Mouse (Mus musculus): ENCODE measurements at regions not wholly inside any gene's neighbourhood (a gene's known extent, or its start where the extent isn't known, plus 50 kb on each side); places are given as distances from the start of the nearest gene placed in this dataset.

GRCm38 (mm10) chr12:79967491-79968255 is 145.1 kb downstream of the Zfp36l1 start:
- DNase-seq (ENCODE audit: low spot score) = no peak

DNA sequence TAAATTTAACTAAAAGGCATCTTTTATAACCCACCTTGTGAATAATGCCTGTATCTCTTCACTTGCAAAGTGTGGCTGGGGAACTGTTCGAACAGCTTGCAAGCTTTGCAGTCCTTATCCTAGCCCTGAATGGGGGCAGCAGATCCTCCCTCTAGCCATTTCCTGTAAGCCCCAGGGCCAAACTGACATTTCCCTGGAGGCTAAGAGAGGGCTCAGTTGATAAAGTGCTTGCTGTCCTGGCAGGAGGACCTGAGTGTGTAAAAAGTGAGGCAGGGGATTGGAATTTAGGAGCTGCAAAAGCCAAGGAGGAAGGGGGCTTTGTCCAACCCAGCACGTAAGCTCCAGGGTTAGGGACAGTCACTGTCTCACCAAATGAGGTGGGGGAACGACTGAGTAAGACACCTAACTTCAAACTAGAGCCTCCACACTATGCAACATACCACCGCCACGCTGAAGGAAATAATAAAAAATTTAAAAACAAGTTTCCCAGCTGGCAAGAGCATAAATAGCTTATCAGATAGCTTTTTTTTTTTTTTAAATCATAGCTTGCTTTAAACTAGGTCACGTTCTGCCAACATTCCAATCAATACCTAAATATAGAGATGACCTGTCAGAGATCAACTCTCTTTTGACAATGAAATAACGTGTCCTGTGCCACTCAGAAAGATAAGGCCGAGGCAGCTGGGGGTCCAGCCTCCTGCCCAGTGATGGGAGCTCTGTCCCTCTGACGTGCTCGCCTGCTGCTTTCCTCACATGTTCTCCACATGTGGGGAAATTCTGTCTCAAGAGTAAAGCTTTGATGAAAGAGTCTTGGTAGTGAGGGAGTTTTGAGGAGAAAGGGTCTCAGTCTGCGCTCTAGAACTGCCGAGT is 146.0 kb downstream of the Zfp36l1 start:
- peak; percentile 56 for DNase-seq (ENCODE audit: low spot score)

- no peak for DNase-seq (ENCODE audit: low spot score)
Observed at GRCm38 (mm10) chr12:79966289-79966615, 146.6 kb downstream of the Zfp36l1 start.

GRCm38 (mm10) chr12:79965471-79966288 is 147.1 kb downstream of the Zfp36l1 start:
- peak; percentile 33 for DNase-seq (ENCODE audit: low spot score)

DNA sequence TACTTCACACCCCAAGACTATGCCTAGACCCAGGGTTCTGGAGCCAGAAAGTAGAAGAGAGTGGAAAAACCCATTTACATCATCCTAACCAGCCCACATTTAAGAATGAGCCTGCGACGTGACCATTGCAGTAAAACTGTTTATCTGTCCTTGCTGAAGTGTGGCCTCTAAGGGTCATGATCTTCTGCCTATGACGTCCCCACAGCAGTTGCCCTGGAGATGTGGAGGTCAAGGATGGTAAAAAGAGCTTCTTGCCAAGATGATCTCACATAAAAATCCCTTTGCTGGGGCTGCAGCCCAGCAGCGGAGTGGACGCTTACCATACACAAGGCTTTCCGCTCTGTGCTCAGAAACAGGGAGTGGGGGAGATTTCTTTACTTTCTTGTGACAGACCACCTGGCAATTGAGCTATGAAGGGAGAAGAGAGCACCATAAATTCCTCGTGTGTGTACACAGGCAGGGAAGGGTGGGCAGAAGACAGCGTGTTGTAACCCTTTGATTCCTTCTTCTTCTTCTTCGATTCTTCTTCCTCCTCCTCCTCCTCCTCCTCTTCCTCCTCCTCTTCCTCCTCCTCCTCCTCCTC is 149.3 kb downstream of the Zfp36l1 start:
- peak; percentile 35 for DNase-seq (ENCODE audit: low spot score)

GRCm38 (mm10) chr12:79962649-79963236 is 150.1 kb downstream of the Zfp36l1 start:
- DNase-seq (ENCODE audit: low spot score) = no peak

DNA sequence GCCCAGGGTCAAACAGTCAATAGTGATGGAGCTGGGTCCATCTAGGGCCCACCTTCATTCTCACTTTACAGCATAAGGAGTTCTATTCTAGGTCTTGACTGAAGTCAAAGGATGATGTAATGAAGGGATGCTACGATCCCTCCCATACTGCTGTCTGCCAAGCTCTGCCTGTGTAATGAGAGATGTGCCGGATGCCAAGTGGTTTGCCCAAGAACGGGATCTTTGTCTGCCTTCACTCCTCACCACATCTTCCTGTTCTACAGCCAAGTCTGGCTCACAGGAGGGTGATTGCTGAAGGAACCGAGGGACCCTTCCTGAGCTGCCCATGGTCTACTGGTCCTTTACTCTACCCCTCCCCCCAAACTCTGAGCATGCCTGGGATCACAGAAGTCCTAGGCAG is 150.9 kb downstream of the Zfp36l1 start:
- no peak for DNase-seq (ENCODE audit: low spot score)

DNA sequence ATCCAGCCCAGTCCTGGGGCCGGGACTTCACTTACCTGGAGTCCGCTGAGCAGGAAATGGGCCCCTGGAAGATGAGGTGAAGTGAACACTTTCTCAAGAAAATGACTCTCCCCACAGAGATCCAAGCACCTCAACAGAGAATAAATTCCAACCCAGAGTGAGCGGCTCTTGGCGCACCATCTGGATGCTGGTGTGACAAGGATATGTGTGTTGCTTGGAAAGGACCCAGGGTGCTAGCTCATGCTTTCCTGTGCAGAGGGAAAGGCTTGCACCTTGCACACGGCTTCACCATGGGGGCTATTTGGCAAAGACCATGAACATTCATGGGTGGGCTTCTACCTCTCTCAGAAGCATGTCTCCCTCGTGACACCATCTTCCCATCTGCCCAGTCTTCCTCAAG is 151.7 kb downstream of the Zfp36l1 start:
- no peak for DNase-seq (ENCODE audit: low spot score)

DNA sequence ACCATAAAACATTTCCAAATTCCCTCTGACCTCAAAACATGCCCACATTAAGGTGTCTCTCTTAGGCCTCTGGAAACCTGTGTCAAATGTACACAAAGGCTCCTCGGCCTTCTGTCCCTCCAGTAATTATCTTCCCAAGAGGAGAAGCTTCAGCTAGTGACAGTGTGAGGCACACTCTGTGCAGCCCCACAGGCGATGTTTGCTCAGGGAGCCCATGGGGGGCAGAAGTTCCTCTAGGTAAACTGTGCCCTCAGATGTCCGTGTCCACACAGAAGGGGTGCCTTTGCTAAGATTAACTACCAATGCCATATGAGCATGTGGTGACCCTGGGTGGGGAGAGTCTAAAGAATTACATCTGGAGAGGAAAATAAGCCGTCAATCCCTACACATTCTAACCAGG is 152.4 kb downstream of the Zfp36l1 start:
- no peak for DNase-seq (ENCODE audit: low spot score)

GRCm38 (mm10) chr12:79959540-79960305 is 153.1 kb downstream of the Zfp36l1 start:
- DNase-seq (ENCODE audit: low spot score) = no peak

- DNase-seq (ENCODE audit: low spot score) = no peak
Observed at GRCm38 (mm10) chr12:79957211-79957610, 155.6 kb downstream of the Zfp36l1 start.

DNA sequence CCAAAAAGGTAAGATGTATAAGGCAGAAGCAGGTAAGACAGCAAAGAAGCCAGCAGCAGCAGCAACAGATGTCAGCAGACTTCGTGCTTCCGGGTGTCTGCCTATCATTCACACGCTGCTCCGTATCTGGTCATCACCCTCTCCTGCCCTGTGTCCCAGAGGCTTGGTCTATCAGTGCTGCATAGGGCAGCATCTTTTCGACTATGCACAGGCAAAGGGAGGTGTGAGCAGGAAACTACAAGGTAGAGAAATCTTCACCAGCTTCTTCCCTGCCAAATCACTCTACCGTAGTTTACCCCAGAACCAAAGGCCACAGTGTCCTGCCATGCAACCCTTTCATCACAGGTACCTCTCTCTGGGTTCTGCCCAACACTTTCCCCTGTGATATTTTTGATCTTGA is 156.5 kb downstream of the Zfp36l1 start:
- DNase-seq (ENCODE audit: low spot score) = no peak

DNA sequence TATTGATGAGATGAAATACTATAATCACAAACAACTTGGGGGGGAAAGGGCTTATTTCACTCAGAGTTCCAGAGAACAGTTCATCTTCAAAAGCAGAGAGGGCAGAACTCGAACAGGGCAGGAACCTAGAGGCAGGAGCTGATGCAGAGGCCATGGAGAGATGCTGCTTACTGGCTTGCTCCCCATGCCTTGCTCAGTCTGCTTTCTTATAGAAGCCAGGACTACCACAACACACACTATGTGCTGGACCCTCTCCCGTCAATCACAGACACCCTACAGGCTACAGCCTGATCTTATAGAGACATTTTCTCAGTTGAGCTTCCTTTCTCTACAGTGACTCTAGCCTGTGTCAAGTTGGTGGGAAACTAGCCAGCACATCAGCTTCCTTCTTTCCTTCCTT is 157.3 kb downstream of the Zfp36l1 start:
- DNase-seq (ENCODE audit: low spot score) = no peak

DNA sequence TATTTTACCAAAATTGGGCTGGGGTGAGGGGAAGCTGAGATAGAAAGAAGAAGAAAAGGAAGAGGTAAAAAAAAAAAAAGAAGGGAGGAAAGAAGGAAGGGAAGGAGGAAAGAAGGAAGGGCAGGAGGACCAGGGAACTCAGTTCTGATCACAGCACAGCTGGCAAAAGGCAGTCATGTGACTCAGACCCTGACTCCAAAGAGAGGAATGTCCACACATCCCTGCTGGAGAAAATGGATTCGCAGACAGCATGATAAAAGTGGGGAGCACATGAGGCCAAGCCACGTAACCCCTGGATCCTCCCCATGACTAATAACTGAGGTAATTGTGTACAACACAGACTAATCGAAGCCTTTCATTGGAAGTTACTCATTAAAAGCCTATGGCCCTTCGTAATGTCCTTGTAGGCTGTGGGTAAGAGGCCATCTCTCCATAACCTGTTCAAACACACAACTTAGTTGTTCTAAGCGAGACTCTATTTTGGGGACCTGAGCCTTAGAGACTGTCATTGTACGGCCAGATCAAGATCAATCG is 162.2 kb downstream of the Zfp36l1 start:
- DNase-seq (ENCODE audit: low spot score) = no peak

DNA sequence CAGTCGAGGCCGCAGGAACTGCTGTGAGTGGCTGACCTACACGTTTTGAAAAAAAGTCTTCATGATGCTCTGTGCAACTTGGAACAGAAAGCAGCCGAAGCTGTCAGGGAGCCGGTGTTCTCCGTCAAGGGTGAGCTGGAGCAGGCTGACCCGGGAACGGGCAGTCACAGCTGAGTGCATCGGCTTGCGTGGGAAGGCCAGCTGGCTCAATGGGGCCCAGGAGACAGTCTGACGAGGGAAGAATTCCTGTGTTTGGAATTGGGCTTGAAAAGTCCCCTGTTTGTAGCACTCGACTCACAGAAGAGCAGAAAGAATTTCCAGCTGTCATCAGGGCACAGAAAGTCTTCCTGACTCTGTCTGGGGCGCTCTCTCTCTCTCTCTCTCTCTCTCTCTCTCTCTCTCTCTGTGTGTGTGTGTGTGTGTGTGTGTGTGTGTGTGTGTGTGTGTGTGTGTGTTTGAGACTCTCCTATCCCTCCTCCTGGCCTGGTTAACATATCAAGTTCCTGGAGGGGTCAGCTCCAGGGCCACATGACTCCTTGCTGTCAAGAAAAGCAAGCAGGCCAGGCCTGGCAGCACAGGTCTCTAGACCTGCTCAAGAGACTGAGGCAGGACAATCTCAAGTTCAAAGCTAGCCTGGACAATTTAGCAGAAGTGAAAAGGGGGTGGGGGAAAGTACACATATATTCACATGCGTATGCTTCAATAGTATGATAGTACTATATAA is 163.6 kb downstream of the Zfp36l1 start:
- peak; percentile 83 for DNase-seq (ENCODE audit: low spot score)

DNA sequence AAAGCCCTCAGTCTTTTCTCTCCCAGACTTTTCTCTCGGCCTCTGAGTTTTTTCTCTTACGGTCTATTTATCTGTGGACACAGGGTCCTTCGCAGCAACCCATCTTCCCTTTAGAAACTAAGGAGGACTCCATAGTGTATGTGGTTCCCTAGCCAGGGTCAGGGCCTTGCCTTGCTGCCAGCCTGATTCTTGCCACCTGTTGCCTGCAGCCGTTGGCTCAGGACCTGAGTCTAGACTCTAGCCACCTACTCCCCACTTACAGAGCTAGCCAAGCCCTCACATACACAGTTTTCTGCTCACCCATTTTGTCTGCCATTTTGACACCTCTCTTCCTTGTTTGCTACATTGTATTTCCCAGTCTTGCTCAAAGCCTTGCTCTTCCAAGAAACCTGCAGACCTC is 165.2 kb downstream of the Zfp36l1 start:
- DNase-seq (ENCODE audit: low spot score) = no peak

- DNase-seq (ENCODE audit: low spot score) = no peak
Observed at GRCm38 (mm10) chr12:79946777-79947176, 166.0 kb downstream of the Zfp36l1 start.

DNA sequence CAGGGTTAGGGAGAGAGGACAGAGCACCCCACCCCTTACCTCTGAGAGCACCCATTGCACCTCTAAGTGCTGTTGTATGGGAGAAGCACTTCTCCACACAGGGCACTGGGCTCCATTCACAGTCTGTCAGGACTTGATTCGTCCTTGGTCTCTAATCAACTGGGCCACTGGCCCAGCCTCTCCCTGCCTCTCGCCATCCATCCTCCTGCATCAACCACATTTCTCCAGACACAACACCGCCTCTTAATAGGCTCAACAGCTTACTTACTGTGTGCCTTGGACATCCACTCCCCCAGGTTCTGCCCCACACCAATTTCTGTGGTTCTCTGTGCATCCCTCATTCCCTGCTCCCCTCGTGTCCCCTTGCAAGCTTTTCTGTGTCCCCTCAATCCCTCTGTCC is 166.9 kb downstream of the Zfp36l1 start:
- no peak for DNase-seq (ENCODE audit: low spot score)

DNA sequence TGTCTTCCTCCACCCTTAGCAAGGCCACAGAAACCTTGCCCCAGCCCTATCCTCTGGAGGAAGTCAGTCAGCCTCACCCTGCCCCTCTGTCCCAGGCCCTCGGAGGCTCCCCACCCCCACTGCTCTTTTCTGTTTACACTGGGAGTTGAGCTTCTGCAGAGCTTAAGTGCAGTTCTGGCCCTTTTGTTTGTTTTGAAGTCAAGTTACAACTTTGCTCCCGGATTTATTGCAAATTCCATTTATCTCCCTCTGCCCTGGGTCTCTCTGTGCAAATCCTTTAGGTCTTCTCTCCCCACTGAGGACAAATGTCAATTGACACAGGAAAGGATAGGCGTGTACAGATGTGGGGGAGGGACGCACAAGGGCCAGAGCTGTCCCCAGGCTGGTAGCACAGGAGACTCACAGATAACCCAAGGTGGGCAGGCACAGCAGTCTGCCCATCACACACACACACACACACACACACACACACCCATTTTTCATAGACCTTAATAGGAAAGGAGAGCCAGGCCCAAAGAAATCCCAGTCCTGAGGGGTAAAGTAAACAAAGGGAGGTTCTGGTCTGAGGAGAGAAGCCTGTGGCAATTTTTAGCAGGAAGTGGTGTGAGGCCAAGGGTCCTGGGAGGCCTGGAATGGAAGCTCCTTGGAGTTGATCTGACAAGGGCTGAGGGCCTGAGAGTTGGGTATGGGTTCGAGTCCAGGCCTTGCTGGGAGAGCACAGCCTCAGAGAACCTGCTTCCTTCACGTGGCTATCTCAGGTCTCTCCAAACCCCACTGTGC is 167.9 kb downstream of the Zfp36l1 start:
- peak; percentile 68 for DNase-seq (ENCODE audit: low spot score)
